Mouse (Mus musculus): ENCODE data around the gene Tdrkh.

Gene Tdrkh

DNA sequence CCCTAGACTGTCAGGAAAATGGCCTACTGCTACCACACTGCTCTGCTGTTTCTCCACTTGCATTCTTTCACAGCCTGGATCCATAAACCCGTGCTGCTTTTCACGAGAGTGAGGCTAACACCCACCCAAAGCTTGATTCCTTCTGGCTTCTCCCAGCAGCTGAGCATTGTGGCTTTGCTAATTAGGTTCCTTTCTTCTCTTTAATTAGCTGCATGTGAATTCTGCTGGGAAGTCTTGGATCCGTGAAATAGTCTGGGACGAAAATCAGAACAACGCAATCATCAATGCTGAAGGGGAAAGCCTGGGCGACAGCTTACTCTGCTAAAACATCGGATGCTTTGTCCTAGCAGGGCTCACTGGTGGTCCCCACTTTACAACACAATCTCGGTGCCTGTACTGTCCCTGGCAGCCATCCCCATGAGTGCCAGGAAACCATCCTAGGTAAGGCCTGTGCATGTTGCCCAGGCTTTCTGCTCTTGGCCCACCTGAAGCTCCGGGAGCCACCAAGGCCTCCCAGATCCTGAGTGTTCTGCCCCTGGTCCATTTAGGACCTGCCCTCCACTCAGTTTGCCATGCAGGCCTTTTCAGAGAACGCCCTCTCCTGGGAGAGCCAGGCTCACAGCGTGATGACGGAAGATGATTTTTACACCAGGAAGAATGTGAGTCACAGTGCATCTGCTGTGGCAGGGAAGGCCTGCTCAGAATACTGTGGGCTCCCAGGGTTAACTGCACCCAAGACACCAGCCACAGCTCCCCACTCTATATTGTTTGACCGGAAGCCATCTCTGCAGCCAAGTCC lies 52.8 kb downstream of the Tdrkh start:
- no peak for DNase-seq

GRCm38 (mm10) chr3:94468931-94469330 lies 55.9 kb downstream of the Tdrkh start:
- no peak for DNase-seq

DNA sequence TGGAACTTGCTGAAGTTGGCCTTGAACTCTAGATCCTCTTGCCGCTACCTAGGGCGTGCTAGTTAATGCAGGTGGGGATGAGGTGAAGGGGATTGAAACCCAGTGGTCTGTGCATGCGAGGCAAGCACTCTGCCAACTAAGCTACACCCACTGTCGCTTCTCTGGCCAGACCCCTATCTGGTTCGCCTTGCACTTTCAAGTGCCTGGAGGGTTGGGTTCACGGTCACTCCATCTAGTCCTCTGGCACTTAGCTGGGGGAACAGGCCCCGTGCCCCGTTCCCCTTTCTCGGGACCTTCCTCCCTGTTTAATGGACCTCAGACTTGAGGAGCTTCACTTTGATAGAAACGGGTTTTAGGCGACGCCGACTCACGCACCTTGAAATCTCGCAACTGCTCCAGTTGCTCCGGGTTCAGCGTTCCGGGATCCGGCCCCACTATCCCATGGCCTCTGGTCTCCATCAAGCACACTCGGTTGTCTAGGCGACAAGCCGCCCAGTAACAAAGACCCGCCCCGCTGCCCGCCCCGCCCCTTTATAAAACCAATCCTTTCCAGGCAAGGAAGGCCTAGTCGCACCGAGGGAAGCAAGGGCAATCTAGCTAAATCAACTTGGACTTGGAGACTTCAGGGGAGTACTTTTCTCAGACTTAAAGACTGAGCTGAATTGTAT lies 59.5 kb downstream of the Tdrkh start:
- DNase-seq, result peak; percentile 78

DNA sequence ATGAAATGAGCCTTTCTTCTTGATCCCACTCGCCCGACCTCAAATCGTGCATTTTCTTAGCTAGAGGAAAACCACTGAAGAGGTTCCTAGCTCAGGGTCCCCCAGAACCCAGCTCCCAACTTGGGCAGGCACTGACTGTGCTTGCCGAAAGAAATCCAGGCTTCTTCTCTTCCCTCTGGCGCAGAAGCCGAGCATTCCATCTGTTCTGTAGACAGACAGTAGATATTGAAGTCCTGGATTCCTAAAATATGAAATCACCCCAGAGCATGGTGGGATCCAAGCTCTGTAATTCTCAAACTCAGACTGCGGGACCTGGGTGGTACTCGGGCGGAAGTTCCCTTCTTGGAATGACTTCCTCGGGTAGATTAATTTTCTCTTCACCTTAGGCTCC lies 60.0 kb downstream of the Tdrkh start:
- no peak for DNase-seq

DNA sequence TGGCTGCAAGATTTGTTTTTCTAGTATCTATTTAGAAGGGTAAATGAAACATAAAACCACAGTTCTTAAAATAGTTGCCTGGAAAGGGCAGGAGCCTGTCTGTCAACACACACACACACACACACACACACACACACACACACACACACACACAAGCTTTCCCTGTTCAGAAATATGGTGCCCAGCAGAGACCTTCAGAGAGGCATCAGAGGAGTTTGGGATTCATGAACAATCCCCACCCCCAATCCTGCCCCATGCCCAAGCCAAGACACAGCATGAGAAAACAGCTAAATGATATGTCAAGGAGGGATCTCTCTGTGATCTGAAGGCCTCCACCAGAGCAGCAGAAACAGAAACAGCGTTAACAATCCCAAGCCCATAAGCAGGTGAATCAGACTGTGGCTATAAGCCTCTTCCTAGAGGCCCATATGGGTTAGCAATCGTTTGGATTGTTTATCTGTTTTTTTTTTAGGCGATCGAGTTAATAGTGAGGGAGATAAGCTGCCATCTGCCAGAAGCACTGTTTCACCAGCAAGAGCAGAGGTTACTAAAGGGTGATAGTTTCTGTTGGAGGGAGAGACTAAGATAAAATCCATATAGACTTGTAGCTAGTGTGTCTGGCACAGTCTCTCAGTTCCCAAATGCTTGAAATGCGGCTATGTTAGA lies 60.6 kb downstream of the Tdrkh start:
- DNase-seq, result peak; percentile 68

GRCm38 (mm10) chr3:94476301-94477035 lies 63.4 kb downstream of the Tdrkh start:
- DNase-seq, result peak; percentile 46

DNA sequence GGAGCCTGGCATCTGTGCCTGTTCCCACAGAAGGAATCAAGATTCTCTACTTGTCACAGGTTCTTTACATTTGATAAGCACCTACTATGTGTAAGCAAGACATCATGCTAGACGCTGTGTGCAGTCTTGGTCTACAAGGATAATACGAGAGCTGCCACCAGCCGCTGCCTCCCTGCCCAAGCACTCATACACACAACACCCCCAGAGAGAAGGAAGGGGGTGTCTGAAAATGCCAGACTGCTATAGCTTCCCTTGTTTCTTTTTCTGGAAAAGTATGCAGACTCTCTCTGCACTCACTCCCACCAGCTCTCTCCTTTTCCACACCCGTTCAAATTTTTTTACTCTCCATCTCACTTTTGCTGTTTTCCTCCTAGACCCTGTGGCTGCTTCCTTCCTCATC lies 64.4 kb downstream of the Tdrkh start:
- DNase-seq, result no peak

DNA sequence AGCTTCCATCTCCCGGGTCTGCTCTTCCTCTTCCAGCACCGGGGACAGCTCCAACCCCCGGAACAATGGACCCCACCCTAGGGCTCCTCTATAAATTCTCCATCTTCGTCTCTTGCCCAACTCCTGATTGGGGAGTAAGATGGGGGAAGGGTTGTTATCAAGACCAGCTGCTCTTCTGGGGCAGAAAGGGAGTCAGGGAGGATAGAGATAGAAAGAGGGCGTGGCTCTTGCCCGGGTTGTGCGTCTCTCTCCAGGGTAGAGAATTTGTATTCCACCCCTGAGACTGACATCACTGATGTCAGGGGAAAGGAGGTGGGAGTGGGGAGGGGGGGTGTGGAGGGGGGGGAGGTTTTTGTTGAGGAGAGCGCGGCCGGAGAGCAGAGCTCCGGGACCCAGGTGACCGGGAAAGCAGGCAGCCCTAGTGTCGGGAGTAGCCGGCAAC lies 64.9 kb downstream of the Tdrkh start, which contains the start of gene Celf3:
Gene Celf3 (plus strand): TSS at position 315 of the 442 bp plus-strand sequence.
- DNase-seq, result peak; percentile 95

DNA sequence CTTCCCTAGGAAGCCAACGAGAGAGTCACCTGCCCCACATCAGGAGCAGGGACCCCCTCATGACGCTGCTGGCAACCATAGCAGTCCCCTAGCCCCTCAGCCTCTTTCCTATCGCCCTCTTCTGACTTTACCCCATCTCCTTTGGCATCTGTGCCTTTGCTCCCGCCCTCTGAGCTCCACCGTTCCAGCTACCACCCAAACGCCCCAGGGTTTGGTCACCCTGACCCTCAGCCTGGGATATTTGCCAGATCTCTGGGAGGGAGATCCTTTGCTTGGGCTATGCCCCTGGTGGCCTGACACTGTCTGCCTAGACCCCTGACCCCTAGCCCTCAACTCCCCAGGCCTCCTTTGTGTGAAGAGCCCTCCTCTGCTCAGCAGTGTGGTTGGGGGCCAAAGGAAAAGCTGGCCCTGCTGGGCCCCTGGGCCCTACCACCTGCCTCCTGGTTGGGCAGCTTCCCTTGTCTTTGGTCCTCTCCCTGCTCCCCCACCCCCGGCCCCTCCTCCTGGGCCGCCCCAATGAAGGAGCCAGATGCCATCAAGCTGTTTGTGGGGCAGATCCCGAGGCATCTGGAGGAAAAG lies 65.6 kb downstream of the Tdrkh start:
- peak; percentile 46 for DNase-seq

- DNase-seq, result no peak
Measured at GRCm38 (mm10) chr3:94479564-94479963, 66.5 kb downstream of the Tdrkh start.

DNA sequence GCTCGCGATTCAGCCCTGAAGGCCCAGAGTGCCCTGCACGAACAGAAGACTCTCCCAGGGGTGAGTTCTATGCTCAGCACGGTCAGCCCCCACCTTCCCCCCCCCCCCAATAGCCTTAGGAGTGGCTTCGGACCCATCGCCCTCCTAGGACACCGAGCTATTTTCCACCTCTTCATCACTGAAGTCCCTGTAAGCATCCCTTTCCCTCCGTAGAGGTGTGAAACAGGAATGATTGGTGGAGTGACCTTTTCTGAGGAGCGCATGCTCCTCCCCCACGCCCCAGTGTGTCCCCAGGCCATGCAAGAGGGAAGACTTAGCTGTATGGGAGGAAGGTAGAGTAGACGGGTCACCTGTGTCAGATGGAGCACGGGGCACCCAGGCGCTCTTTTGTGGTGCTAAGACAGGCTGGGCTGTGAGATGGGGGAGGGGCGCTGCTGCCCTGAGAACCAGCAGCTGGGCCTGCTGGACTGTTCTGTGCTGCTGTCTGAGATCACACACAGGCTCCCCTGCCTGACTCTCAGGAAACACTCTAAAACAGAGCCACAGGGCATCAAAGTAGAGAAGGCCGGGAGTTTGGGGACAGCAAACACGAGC lies 67.3 kb downstream of the Tdrkh start, which contains the start of gene Riiad1:
Gene Riiad1 (minus strand): TSS at position 51 of the 594 bp plus-strand sequence.
- DNase-seq, result peak; percentile 48

DNA sequence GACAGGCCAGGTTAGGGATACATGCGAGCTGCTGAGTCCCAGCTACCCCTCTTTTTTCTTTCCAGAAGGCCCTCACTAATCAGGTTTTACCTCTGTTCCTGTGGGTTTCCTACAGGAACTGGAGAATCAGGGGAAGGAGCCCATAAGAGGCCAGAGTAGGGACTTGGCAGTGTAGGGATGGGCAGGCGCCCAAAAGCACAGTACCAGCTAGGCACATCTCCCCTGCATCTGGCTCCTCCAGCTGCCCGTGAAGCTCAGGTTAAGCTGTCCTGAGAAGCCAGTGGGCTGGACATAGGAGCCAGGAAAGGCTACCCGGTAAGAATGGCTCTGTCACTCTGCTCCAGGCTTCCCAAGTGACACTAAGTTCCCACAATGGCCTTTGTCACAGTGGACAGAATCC lies 68.4 kb downstream of the Tdrkh start:
- no peak for DNase-seq

DNA sequence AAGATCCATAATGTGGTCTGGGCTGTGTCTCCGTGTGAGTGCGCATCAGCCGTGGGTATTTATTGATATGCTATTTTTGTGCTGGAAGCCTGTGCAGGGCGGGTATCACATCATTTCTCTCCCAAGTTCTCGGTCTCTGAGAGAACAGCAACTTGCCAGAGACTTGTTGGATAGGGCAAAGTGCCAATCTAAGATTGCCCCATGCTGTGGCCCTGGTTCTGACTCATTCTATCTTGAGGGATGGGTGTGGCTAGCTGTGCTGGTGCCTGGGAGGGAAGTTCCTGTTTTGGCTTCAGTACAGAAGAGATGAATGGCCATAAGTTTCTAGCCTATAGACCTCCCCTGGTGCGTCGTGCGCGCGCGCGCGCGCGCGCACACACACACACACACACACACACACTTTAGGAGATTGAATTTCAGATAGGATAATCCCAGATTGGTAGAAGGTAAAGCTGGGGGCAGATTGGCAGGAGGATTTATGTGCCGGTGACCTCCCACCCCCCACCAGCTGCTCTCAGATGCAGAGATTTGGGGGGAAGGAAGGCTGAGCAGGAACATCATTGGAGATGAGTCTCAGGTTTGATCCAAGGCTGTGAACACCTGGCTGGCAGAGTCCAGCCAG lies 69.8 kb downstream of the Tdrkh start:
- DNase-seq, result peak; percentile 57

GRCm38 (mm10) chr3:94483790-94484439 lies 70.8 kb downstream of the Tdrkh start:
- DNase-seq, result peak; percentile 94

All from retina, postnatal 1 day (tissue).